Mouse (Mus musculus): ENCODE measurements at regions not wholly inside any gene's neighbourhood (a gene's known extent, or its start where the extent isn't known, plus 50 kb on each side); places are given as distances from the start of the nearest gene placed in this dataset.

DNA sequence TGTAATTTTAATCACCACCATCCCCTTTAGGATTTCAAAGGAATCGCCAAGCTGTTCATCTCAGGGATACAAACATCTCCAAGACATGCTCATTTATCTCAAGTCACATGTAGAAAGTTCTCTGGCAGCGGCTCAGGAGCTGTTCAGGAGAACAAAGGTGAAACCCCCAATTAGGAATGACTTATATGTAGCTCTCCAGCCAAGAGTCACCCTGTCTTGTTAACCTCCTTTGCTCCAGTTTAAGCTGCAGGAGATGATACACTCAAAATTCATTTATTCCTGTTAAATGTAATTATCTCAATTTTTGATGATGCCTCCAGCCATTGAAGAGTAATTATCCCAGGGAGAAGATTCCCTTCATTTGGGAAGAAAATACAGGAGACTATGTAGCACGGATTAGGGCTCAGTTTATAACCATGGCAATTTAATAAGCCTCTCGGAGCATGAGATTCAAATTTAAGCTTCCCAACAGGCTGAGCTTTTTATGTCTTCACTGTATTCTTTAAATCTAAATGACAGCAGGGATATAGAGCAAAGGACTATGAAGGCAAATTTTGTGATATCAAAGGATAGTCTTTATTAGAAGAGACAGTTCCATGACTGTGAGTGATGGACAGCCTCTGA, 254.0 kb downstream of the Ostf1 start:
- TF ChIP-seq CTCF (IDR thresholded peaks at IDR 0.05; ENCODE audit: low read depth, low read length) (no peak), POLR2A (IDR thresholded peaks at IDR 0.05; ENCODE audit: extremely low read depth, insufficient read depth, low read length) (no peak)
